Mouse (Mus musculus) ovary, postnatal 14 days (tissue): ENCODE measurements around the gene Dnajc10.

ENCODE experiments used
- DNase-seq: peaks from one replicate; pipeline ENCODE4 v3.0.0; 2022; ENCODE audit warnings: low spot score

The Dnajc10 gene

DNA sequence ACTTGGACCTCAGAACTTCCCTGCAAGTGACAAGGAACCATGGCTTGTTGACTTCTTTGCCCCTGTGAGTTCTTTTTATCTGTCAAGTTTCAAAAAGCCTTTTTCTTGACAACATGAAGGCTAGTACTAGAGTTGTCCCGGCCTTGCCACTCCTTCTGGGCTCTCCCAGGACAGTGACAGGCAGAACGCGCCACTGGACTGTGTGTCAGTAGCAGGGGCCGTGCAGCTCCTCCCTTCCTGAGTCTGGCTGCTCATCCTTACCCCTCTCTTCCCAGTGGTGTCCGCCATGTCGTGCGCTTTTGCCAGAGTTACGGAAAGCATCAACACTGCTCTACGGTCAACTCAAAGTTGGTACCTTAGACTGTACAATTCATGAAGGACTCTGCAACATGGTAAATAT, 25.3 kb downstream of the Dnajc10 start:
- DNase-seq, result no peak

DNA sequence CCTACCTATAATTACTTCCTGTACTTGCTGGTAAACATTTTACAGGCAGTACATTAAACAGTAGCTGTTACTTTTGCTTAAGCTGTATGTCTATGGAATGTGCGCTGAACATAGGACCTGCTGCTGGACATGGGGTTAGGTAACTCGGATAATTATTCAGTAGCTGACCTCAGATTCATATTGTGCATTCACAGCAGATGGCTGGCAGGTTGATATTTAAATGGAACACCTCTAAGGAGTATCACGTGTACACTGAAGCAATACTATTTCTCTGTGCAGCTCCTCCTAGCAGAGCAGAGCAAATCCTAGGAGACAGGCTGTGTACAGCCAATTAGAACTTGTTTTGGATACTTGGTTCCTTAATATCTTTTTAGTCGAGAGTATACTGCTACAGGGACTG, 39.3 kb downstream of the Dnajc10 start:
- no peak for DNase-seq

DNA sequence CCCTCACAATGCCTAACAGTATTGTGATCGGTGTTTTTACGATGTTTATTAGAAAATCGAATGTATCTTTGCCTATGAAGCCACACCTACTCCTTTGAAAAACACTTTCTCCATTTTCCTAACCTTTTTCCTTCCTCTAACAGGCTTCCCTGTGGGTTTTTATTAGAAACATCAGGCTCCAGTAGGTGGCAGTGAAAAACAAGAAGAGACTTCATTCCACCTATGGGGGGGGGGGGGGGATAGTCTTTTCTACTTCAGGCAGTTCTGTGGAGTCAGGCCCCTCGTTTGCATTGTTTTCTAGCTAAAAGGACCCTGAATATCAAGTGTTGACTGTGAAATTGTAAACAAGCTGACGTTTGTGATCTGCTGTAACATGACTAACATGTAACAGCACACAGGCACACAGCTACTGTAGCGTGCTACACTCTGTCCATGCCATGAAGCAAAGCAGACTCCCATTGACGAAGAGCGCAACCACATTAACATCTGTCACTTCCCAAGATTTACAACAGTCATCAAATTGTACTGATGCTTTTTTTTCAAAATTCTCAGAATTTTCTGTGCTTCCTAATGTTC, 41.5 kb downstream of the Dnajc10 start:
- no peak for DNase-seq

- no peak for DNase-seq
Measured at GRCm38 (mm10) chr2:80371458-80371857, 56.2 kb downstream of the Dnajc10 start.

- DNase-seq, result no peak
Measured at GRCm38 (mm10) chr2:80374892-80375291, 59.6 kb downstream of the Dnajc10 start.

DNA sequence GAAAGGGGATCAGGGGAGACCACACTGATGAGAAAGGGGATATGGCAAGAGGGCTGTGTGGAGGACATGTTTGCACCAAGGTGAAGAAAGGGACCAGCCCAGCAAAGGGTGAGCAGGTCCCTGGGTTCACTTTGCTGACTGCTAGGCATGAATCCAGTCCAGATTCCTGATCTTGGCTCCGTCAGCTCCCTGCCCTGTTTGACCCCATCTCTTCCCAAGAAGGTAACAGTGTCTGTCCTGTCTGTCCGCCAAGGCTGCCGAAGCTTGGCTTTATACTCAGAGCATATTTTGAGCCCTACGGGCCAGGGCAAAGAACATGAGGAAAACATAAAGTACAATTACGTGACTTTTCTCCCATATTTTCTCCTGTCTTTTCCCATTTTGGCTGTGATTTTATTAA, 64.6 kb downstream of the Dnajc10 start:
- no peak for DNase-seq

DNA sequence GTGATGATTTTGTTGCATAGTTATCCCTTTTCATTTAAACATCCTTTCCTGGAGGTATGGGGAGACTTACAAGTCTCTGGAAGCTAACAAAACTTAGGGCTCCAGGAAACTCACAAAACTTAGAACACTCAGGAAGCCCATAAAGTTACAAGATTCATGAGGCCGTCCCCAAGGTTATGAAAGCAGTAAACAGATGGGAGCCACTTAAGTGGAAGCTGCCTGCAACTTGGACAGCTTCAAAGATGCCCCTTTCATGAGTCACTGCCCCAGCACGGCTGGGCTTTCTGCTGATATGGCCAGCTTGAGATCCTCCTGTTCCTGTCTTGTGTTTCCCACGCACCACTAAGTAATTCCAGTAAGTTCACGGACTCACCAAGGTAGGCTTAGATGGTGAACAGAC, 69.2 kb downstream of the Dnajc10 start:
- no peak for DNase-seq

- no peak for DNase-seq
Measured at GRCm38 (mm10) chr2:80386255-80386654, 71.0 kb downstream of the Dnajc10 start.

DNA sequence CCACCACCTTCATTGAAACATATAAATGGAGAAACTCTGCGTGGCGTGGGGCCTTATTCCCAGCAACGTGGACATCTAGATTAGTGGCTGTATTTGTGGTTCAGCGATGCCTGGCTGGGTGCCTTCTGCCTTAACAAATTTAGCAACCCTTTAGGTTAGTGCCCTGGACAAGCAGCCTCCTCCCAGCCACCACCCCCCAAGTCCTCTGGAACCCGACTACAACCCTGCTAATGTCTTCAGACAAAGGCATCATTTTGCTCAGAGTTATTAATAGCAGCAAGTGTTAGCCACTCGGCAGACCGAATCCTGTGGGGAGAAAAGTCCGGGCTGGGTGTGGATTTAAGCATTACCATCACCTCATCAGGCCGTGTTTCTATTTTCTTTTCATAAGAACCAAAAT, 72.4 kb downstream of the Dnajc10 start:
- no peak for DNase-seq

DNA sequence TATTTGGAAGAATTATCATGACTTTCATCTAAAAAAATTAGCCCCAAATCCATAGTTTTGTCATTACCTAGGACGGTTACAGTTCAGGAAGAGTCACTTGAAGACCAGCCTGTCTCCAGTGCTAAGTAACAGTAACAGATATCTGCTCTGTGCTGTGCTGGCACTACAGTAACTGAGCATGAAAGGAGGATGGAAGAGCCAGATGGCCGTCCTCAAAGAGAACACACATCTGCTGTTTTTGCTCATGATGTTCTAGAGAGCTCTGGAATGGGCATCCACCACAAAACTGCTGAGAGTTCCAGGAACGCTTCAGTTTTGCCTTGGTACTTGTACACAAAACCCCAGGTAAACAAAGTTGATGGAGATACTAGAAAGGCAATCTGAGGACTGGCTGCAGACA, 73.1 kb downstream of the Dnajc10 start:
- no peak for DNase-seq

DNA sequence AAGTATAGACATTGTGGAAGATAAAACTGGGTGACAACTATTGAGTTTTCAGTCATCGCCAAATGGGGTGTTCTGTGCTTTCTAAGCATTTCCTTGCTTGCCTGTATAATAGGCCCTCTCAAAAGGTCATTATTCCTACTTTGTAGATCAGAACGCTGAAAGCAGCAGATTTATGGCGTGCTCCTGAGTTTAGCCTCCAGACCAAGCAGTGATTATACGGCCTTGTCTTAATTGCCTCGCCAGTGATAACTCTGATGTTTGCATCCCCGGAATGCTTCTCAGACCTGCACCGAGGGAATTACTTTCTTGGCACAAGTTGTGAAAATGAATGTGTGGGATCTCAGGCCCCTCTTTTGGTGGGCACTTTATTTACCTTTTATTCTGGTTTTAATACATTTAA, 80.8 kb downstream of the Dnajc10 start:
- DNase-seq, result no peak

DNA sequence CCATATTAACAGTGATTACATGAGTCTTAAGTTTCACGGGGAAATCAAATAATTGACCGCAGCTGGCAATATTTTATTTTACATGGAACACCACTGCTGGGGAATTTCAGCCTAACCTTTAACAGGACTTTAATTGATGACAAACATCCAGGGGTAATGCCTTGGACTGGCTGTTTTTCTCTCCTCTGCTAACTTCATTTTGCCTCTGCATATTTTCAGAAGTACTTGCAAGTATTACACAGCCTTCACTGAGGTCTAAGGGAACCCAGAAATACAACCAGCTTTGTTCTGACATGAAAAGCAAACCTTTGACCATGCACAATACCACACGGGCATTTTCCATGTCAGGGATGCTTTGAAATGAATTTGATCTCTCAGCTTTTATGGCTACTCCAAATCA, 81.6 kb downstream of the Dnajc10 start:
- no peak for DNase-seq

GRCm38 (mm10) chr2:80398595-80399099, 83.4 kb downstream of the Dnajc10 start:
- no peak for DNase-seq
